Mouse (Mus musculus) B cell, adult 2 months (primary cell): ENCODE measurements around the gene Nupl1.

Experiments used
- DNase-seq, 2 experiments: peaks; one replicate each; pipeline ENCODE4 v3.0.0; 2022

Nupl1 gene

GRCm38 (mm10) chr14:60143234-60143633, 108.0 kb downstream of the Nupl1 start:
- no peak for DNase-seq

- no peak for DNase-seq
These were observed 112.9 kb downstream of the Nupl1 start for GRCm38 (mm10) chr14:60138339-60138738.

DNA sequence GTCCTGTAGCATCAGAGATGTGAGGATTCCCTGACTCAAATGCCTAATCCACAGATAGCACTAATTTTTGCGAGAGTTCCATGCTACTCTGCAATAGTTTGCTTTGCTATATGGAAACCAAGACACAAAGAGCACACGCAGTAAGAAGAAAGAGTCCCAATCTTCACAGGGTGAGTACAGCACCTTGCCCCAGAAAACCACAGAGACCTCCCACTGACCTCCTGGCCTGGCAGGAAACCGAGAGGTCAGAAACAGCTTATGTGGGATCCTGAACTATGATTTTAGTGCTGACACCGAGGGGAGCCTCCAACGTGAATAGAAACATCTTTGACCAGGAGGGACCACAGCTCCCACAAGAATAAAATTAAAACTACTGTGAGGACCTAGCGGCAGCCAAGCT, 113.4 kb downstream of the Nupl1 start:
- no peak for DNase-seq

DNA sequence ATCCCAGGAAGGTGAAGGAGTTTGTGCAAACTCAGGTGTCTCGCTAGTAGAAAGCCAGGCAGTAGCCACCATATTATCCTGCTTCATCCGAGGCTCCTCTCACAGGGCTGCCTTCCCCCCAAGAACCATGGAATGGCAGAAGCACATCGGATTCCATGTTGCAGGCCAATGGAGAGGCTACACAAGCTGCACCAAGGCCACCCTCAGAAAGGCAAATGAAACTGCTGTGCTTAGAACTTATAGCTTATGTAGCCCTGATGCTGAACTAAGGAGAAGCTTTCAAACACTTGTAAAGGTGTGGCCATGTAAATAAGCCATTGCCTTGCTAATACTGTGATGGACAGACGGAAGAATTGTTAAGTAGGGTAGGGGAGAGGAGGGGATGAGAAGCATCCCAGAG, 115.4 kb downstream of the Nupl1 start:
- DNase-seq, result no peak

DNA sequence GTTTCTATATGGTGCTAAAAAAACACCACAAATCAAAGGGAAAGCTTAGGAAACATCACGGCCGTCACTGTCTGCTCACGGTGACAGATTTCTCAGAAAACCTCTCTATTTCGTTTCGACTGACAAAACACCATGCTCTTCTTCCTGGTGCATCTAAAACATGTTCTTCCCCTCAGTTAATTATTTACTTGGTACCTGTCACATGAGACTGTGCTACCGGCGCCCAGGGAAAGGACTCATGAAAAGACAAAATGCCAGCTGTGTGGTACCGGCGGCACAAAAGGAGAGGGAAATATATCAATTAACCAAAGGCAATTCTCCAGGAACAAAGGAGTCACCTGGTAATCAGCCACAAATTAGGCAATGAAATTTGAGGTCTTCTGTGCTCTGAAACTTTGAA, 116.5 kb downstream of the Nupl1 start:
- DNase-seq, result no peak
